Mouse (Mus musculus) CH12.LX (cell line): Measurements from ENCODE around the gene Ptma.

Source experiments
- CHD2 ChIP-seq: IDR thresholded peaks from 2 replicates; pipeline ENCODE4 v1.6.1; 2011; ENCODE audit warnings: low read length, improper control_type of control experiment
- CTCF ChIP-seq, 2 experiments: IDR thresholded peaks in 1 of 2; conservative IDR thresholded peaks in 1 of 2; 2 replicates each; pipeline ENCODE4 v1.5.1; 2011 to 2012; ENCODE audit warnings: low read depth in 2 of 2, low read length in 2 of 2, improper control_type of control experiment in 1 of 2, inconsistent platforms in 1 of 2, mild to moderate bottlenecking in 1 of 2, moderate library complexity in 1 of 2
- ELF1 ChIP-seq: IDR thresholded peaks from 2 replicates; pipeline ENCODE4 v1.6.1; 2014; ENCODE audit warnings: low read depth, mild to moderate bottlenecking, inconsistent platforms, low read length, improper control_type of control experiment
- EP300 ChIP-seq: IDR thresholded peaks from 2 replicates; pipeline ENCODE4 v1.6.1; 2011; ENCODE audit warnings: low read length, improper control_type of control experiment
- ETS1 ChIP-seq: conservative IDR thresholded peaks from 2 replicates; pipeline ENCODE4 v1.6.1; 2012; ENCODE audit warnings: low read depth, mild to moderate bottlenecking, inconsistent platforms, low read length, improper control_type of control experiment, moderate library complexity
- GABPA ChIP-seq: IDR thresholded peaks from 2 replicates; pipeline ENCODE4 v1.6.1; 2012; ENCODE audit warnings: low read depth, low read length, improper control_type of control experiment, inconsistent platforms; ENCODE audit not compliant: insufficient replicate concordance
- HCFC1 ChIP-seq: IDR thresholded peaks from 2 replicates; pipeline ENCODE4 v1.6.1; 2012; ENCODE audit warnings: low read depth, mild to moderate bottlenecking, inconsistent platforms, low read length, improper control_type of control experiment
- JUND ChIP-seq: conservative IDR thresholded peaks from 2 replicates; pipeline ENCODE4 v1.6.1; 2011; ENCODE audit warnings: low read depth, low read length, improper control_type of control experiment
- POLR2A ChIP-seq: IDR thresholded peaks from 2 replicates; pipeline ENCODE4 v1.6.1; 2011; ENCODE audit warnings: low read depth, mild to moderate bottlenecking, improper control_type of control experiment, low read length
- SIN3A ChIP-seq: IDR thresholded peaks from 2 replicates; pipeline ENCODE4 v1.6.1; 2012; ENCODE audit warnings: low read length, improper control_type of control experiment, inconsistent platforms
- TBP ChIP-seq: conservative IDR thresholded peaks from 2 replicates; pipeline ENCODE4 v1.6.1; 2011; ENCODE audit warnings: low read depth, low read length, improper control_type of control experiment
- USF1 ChIP-seq: IDR thresholded peaks from 2 replicates; pipeline ENCODE4 v1.6.1; 2014; ENCODE audit warnings: low read depth, mild to moderate bottlenecking, inconsistent platforms, low read length, improper control_type of control experiment
- ZMIZ1 ChIP-seq: IDR thresholded peaks from 2 replicates; pipeline ENCODE4 v1.6.1; 2012; ENCODE audit warnings: low read depth, mild to moderate bottlenecking, inconsistent platforms, low read length, improper control_type of control experiment

- TF ChIP-seq TBP (no peak), USF1 (no peak), EP300 (no peak), JUND (no peak), POLR2A (no peak), ELF1 (no peak), GABPA (no peak), CHD2 (no peak), CTCF (conservative IDR thresholded peaks at IDR 0.05 in 1 of 2, IDR thresholded peaks at IDR 0.05 in 1 of 2; ENCODE audit: low read depth in 2 of 2, low read length in 2 of 2) (no peak), HCFC1 (no peak), ZMIZ1 (no peak), SIN3A (no peak), ETS1 (no peak)
Observed at GRCm38 (mm10) chr1:86490697-86491096, 35.8 kb upstream of the Ptma start.
